Mouse (Mus musculus) MEL (cell line): Measurements from ENCODE around the gene Enpp3. TPM values are rescaled to one million over a fixed set of nuclear protein-coding genes. Genes with fewer than 3 reads are reported as not detected.

Experiments used
- DNase-seq: peaks from one replicate; pipeline ENCODE4 v3.0.0; 2011; ENCODE audit warnings: low read depth, low spot score
- H3K27ac ChIP-seq: 2 replicates; pipeline ENCODE4 v1.5.1; 2012; ENCODE audit warnings: low read depth, mild to moderate bottlenecking, control low read depth, low read length, moderate library complexity; ENCODE audit not compliant: control insufficient read depth
- H3K27me3 ChIP-seq, 2 experiments: fragments of 150-350 bp in 1 of 2; sonication (generic) in 1 of 2; 2 replicates each; pipeline ENCODE4 v1.6.1; 2012; ENCODE audit warnings: low read length in 2 of 2, mild to moderate bottlenecking in 2 of 2, improper control_type of control experiment in 1 of 2, moderate library complexity in 1 of 2; ENCODE audit not compliant: insufficient read depth in 2 of 2, control insufficient read depth in 1 of 2
- H3K36me3 ChIP-seq, 2 experiments: 2 replicates each; pipeline ENCODE4 v1.6.1; 2012 to 2014; ENCODE audit warnings: low read length in 2 of 2, improper control_type of control experiment in 1 of 2, inconsistent platforms in 1 of 2, mild to moderate bottlenecking in 1 of 2; ENCODE audit not compliant: insufficient read depth in 2 of 2, control insufficient read depth in 1 of 2
- H3K4me1 ChIP-seq, 2 experiments: fragments of 150-350 bp in 1 of 2; sonication (generic) in 1 of 2; 2 replicates each; pipeline ENCODE4 v1.6.1; 2012; ENCODE audit warnings: low read length in 2 of 2, improper control_type of control experiment in 1 of 2, mild to moderate bottlenecking in 1 of 2; ENCODE audit not compliant: insufficient read depth in 2 of 2, control insufficient read depth in 1 of 2
- H3K4me3 ChIP-seq, 2 experiments: fragments of 150-350 bp in 1 of 2; sonication (generic) in 1 of 2; 2 replicates each; pipeline ENCODE4 v1.5.1; 2012; ENCODE audit warnings: low read depth in 2 of 2, low read length in 2 of 2, mild to moderate bottlenecking in 2 of 2, moderate library complexity in 2 of 2, control low read depth in 1 of 2, improper control_type of control experiment in 1 of 2; ENCODE audit not compliant: control insufficient read depth in 1 of 2, insufficient read depth in 1 of 2
- H3K79me2 ChIP-seq: 2 replicates; pipeline ENCODE4 v1.6.1; 2012; ENCODE audit warnings: mild to moderate bottlenecking, low read length, moderate library complexity; ENCODE audit not compliant: control insufficient read depth, poor library complexity, insufficient read depth
- H3K9ac ChIP-seq: 2 replicates; pipeline ENCODE4 v1.6.1; 2012; ENCODE audit warnings: low read depth, mild to moderate bottlenecking, control low read depth, low read length, moderate library complexity; ENCODE audit not compliant: control insufficient read depth, poor library complexity, severe bottlenecking
- H3K9me3 ChIP-seq: fragments of 150-350 bp; sonication (generic); replicated peaks from 2 replicates; pipeline ENCODE4 v1.6.1; 2012; ENCODE audit warnings: mild to moderate bottlenecking, low read length, improper control_type of control experiment, moderate library complexity; ENCODE audit not compliant: insufficient read depth
- BHLHE40 ChIP-seq: IDR thresholded peaks from 2 replicates; pipeline ENCODE4 v1.6.1; 2012; ENCODE audit warnings: low read depth, mild to moderate bottlenecking, inconsistent platforms, low read length, improper control_type of control experiment, borderline replicate concordance
- CHD2 ChIP-seq: IDR thresholded peaks from 2 replicates; pipeline ENCODE4 v1.6.1; 2011; ENCODE audit warnings: low read length, improper control_type of control experiment
- ELF1 ChIP-seq: IDR thresholded peaks from 2 replicates; pipeline ENCODE4 v1.6.1; 2014; ENCODE audit warnings: low read depth, mild to moderate bottlenecking, inconsistent platforms, low read length, improper control_type of control experiment, moderate library complexity
- EP300 ChIP-seq, 2 experiments: IDR thresholded peaks; 2 replicates each; pipeline ENCODE4 v1.6.1; 2011; ENCODE audit warnings: improper control_type of control experiment in 2 of 2, low read length in 2 of 2, low read depth in 1 of 2, mild to moderate bottlenecking in 1 of 2
- ETS1 ChIP-seq: IDR thresholded peaks from 2 replicates; pipeline ENCODE4 v1.6.1; 2012; ENCODE audit warnings: low read depth, mild to moderate bottlenecking, inconsistent platforms, low read length, improper control_type of control experiment, moderate library complexity
- GABPA ChIP-seq: IDR thresholded peaks from 2 replicates; pipeline ENCODE4 v1.6.1; 2012; ENCODE audit warnings: low read depth, mild to moderate bottlenecking, inconsistent platforms, low read length, improper control_type of control experiment, moderate library complexity
- HCFC1 ChIP-seq: IDR thresholded peaks from 2 replicates; pipeline ENCODE4 v1.6.1; 2012; ENCODE audit warnings: low read depth, mild to moderate bottlenecking, inconsistent platforms, low read length, improper control_type of control experiment, moderate library complexity
- JUND ChIP-seq: IDR thresholded peaks from 2 replicates; pipeline ENCODE4 v1.6.1; 2011; ENCODE audit warnings: low read depth, mild to moderate bottlenecking, improper control_type of control experiment, low read length
- MAFK ChIP-seq: IDR thresholded peaks from 2 replicates; pipeline ENCODE4 v1.6.1; 2011; ENCODE audit warnings: low read depth, mild to moderate bottlenecking, low read length, improper control_type of control experiment, borderline replicate concordance
- MAX ChIP-seq: IDR thresholded peaks from 2 replicates; pipeline ENCODE4 v1.6.1; 2011; ENCODE audit warnings: low read length, improper control_type of control experiment
- MAZ ChIP-seq: IDR thresholded peaks from 2 replicates; pipeline ENCODE4 v1.6.1; 2012; ENCODE audit warnings: low read depth, mild to moderate bottlenecking, inconsistent platforms, low read length, improper control_type of control experiment
- MXI1 ChIP-seq: IDR thresholded peaks from 2 replicates; pipeline ENCODE4 v1.6.1; 2011; ENCODE audit warnings: mild to moderate bottlenecking, low read depth, low read length, improper control_type of control experiment
- NELFE ChIP-seq: IDR thresholded peaks from 2 replicates; pipeline ENCODE4 v1.6.1; 2011; ENCODE audit warnings: low read depth, low read length, improper control_type of control experiment
- NRF1 ChIP-seq: IDR thresholded peaks from 2 replicates; pipeline ENCODE4 v1.6.1; 2014; ENCODE audit warnings: low read depth, mild to moderate bottlenecking, inconsistent platforms, low read length, improper control_type of control experiment, moderate library complexity; ENCODE audit not compliant: poor library complexity, insufficient read depth, severe bottlenecking
- POLR2AphosphoS5 ChIP-seq: IDR thresholded peaks from 2 replicates; pipeline ENCODE4 v1.6.1; 2012; ENCODE audit warnings: low read depth, borderline replicate concordance, mild to moderate bottlenecking, inconsistent platforms, low read length, moderate library complexity, mixed read lengths
- RAD21 ChIP-seq: IDR thresholded peaks from 2 replicates; pipeline ENCODE4 v1.6.1; 2011; ENCODE audit warnings: mild to moderate bottlenecking, low read depth, low read length, improper control_type of control experiment
- SMC3 ChIP-seq: IDR thresholded peaks from 2 replicates; pipeline ENCODE4 v1.6.1; 2011; ENCODE audit warnings: low read depth, low read length, improper control_type of control experiment
- TAL1 ChIP-seq: IDR thresholded peaks from 2 replicates; pipeline ENCODE4 v1.6.1; 2012; ENCODE audit warnings: mild to moderate bottlenecking, inconsistent platforms, low read length, moderate library complexity, mixed read lengths
- ZKSCAN1 ChIP-seq: IDR thresholded peaks from 2 replicates; pipeline ENCODE4 v1.6.1; 2012; ENCODE audit warnings: low read depth, mild to moderate bottlenecking, inconsistent platforms, low read length, improper control_type of control experiment, moderate library complexity
- ZNF384 ChIP-seq: IDR thresholded peaks from 2 replicates; pipeline ENCODE4 v1.6.1; 2012; ENCODE audit warnings: low read depth, mild to moderate bottlenecking, inconsistent platforms, low read length, improper control_type of control experiment
- polyA plus RNA-seq, 2 experiments: library from polyadenylated mRNA; stranded (reverse) in 1 of 2; unstranded in 1 of 2; fragments of >175 nt in 1 of 2; fragments of >200 nt in 1 of 2; gene quantifications; 2 replicates each; pipeline versions ENCODE4 v1.2.1 to v1.2.4; 2012; ENCODE audit warnings: low replicate concordance in 2 of 2, low read depth in 1 of 2; ENCODE audit not compliant: insufficient read length in 2 of 2, insufficient read depth in 1 of 2, missing spikeins in 1 of 2
- total RNA-seq: library from RNA; depleted of rRNA; stranded (reverse); fragments of 300-350 nt; gene quantifications from 2 replicates; pipeline ENCODE4 v1.2.3, GENCODE M21; 2012

Enpp3 gene
- total and polyA plus RNA-seq, 3 experiments, result 0.08 to 0.22 TPM; not detected in 1

DNA sequence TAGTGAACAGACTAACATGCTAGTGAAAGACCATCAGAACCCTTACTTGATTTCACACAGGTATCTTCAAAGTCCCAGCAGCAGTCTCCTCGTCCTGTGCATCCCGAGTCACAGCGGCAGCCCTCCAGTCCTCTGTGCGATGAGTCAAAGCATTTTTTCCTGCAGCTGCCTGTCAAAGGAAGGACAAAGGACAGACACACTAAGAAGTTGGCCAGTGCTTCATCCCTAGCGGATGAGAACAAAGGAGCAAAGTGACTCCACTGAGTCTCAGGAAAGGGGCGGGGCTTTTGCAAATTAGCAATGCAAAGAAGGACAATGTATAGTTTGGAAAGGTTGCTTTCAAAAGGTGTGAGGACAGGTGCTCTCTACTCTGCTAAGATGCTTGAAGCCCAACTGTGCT is 16.5 kb downstream of the Enpp3 start:
- Histone ChIP-seq H3K36me3 (peaks cover 0 to 13% of the 10 kb centered on the region in 2 experiments; a peak in 2 of 4 replicates), H3K4me1 (peaks cover 5 to 11% of the 10 kb centered on the region in 2 experiments), H3K79me2 (no peaks in the 10 kb centered on the region), H3K9me3 (no peaks in the 10 kb centered on the region), H3K4me3 (no peak overlapping the region), H3K27ac (no peak overlapping the region), H3K9ac (no peak overlapping the region), H3K27me3 (no peaks in the 10 kb centered on the region)
- TF ChIP-seq RAD21, result no peak
- TF ChIP-seq SMC3, result no peak
- TF ChIP-seq MAZ, result no peak
- no peak for TF ChIP-seq MAX
- no peak for TF ChIP-seq POLR2AphosphoS5
- TF ChIP-seq BHLHE40, result no peak
- no peak for TF ChIP-seq EP300 (IDR thresholded peaks at IDR 0.05; ENCODE audit: low read depth in 1 of 2, low read length in 2 of 2)
- no peak for TF ChIP-seq GABPA
- TF ChIP-seq ZKSCAN1, result no peak
- no peak for TF ChIP-seq JUND
- no peak for TF ChIP-seq ETS1
- no peak for TF ChIP-seq CHD2
- TF ChIP-seq ELF1, result no peak
- TF ChIP-seq NELFE, result no peak
- DNase-seq, result no peak

DNA sequence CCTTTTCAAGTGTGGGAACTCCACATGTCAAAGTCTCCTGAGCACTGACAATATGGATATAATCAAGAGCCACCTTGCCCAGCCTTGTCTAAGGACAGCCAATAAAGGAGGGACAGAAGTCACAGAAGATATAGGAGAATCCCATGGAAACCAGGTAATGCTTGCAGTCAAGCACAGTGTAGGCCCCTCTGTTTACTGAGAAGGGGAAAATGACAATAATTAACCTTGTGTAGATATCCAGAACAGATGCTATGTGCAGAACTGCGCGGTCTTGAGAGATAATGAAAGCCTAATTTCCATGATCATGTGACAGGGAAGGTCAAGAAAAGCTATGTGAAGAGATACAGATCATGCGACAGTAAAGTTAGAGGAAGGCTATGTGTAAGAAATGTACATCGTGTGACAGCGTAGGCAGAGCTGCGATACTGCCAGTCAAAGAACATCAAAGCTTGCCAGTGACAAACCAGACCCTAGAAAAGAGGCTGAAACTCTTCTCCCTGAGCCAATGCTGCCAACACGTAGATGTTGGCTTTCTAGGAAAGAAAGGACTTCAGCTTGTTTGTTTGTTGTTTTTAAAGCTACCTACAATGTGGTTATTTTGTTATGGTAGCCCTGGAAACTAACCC is 17.1 kb downstream of the Enpp3 start:
- peaks cover 0 to 13% of the 10 kb centered on the region in 2 experiments; a peak in 2 of 4 replicates for H3K36me3 ChIP-seq
- no peaks in the 10 kb centered on the region for H3K27me3 ChIP-seq
- H3K4me3 ChIP-seq, result no peak overlapping the region
- no peaks in the 10 kb centered on the region for H3K9me3 ChIP-seq
- H3K27ac ChIP-seq, result no peak overlapping the region
- TF ChIP-seq MAZ, result no peak
- TF ChIP-seq HCFC1, result no peak
- TF ChIP-seq TAL1, result no peak
- TF ChIP-seq ZNF384, result no peak
- no peak for TF ChIP-seq RAD21
- no peak for TF ChIP-seq MAFK
- no peak for TF ChIP-seq EP300 (IDR thresholded peaks at IDR 0.05; ENCODE audit: low read depth in 1 of 2, low read length in 2 of 2)
- TF ChIP-seq MXI1, result no peak
- TF ChIP-seq NRF1, result no peak
- H3K4me1 ChIP-seq, result peaks cover 5 to 11% of the 10 kb centered on the region in 2 experiments
- no peaks in the 10 kb centered on the region for H3K79me2 ChIP-seq
- no peak overlapping the region for H3K9ac ChIP-seq
- DNase-seq, result no peak
